Mouse (Mus musculus) forebrain, embryonic 15.5 days (tissue): Measurements from ENCODE around the gene Akap1. TPM values are rescaled to one million over a fixed set of nuclear protein-coding genes. Genes with fewer than 3 reads are reported as not detected.
A peak's percentile ranks its signal among the peaks of the same experiment; 100 is the strongest.

Source experiments
- ATAC-seq: fragments of 200-750 bp; cut with Nextera tagmentation; replicated peaks from 2 replicates; pipeline ENCODE4 v1.8.0; 2017; ENCODE audit warnings: mild to moderate bottlenecking, moderate TSS enrichment, moderate library complexity
- H3K27ac ChIP-seq: fragments of 300-500 bp; sonication (generic); replicated peaks from 2 replicates; pipeline ENCODE4 v1.5.1; 2015; ENCODE audit warnings: mild to moderate bottlenecking, inconsistent platforms
- H3K27me3 ChIP-seq: fragments of 300-500 bp; sonication (generic); 2 replicates; pipeline ENCODE4 v1.6.1; 2015; ENCODE audit warnings: inconsistent platforms
- H3K36me3 ChIP-seq: fragments of 300-500 bp; sonication (generic); 2 replicates; pipeline ENCODE4 v1.6.1; 2015; ENCODE audit warnings: mild to moderate bottlenecking, inconsistent platforms
- H3K4me1 ChIP-seq: fragments of 300-500 bp; sonication (generic); 2 replicates; pipeline ENCODE4 v1.6.1; 2015; ENCODE audit warnings: inconsistent platforms
- H3K4me2 ChIP-seq: fragments of 300-500 bp; sonication (generic); replicated peaks from 2 replicates; pipeline ENCODE4 v1.6.1; 2015; ENCODE audit warnings: mild to moderate bottlenecking, inconsistent platforms
- H3K4me3 ChIP-seq: fragments of 300-500 bp; sonication (generic); 2 replicates; pipeline ENCODE4 v1.5.1; 2015; ENCODE audit warnings: mild to moderate bottlenecking, inconsistent platforms
- H3K9ac ChIP-seq: fragments of 300-500 bp; sonication (generic); replicated peaks from 2 replicates; pipeline ENCODE4 v1.6.1; 2015; ENCODE audit warnings: mild to moderate bottlenecking, inconsistent platforms
- H3K9me3 ChIP-seq: fragments of 300-500 bp; sonication (generic); 2 replicates; pipeline ENCODE4 v1.6.1; 2016; ENCODE audit warnings: inconsistent platforms
- WGBS: fragments of 180-500 bp; shearing (Covaris S2); methylation state at CpG from one replicate; pipeline ENCODE4 v1.1.7; 2015; ENCODE audit warnings: mixed read lengths; 5-methylcytosine and 5-hydroxymethylcytosine counted together
- polyA plus RNA-seq: library from polyadenylated mRNA; unstranded; fragments of >200 nt; fragmentation: Nextera tagmentation; extraction: Ambion mirVana; gene quantifications from 2 replicates; pipeline ENCODE4 v1.2.1, GENCODE M21; 2015

The Akap1 gene
- polyA plus RNA-seq, 1 experiment from 2014 or later, result 34.0 TPM

GRCm38 (mm10) chr11:88849732-88850131, 14.7 kb downstream of the Akap1 start:
- 82% methylated on average over 3 of the region's 3 CpGs for WGBS
- Histone ChIP-seq H3K4me1 (peaks cover 19% of the 10 kb centered on the region), H3K27ac (no peak overlapping the region), H3K4me2 (no peak overlapping the region), H3K4me3 (no peak overlapping the region), H3K36me3 (0 out of 2 replicates have a peak, but pooled peaks cover 3% of the 10 kb centered on the region), H3K27me3 (no peaks in the 10 kb centered on the region), H3K9me3 (no peaks in the 10 kb centered on the region), H3K9ac (no peak overlapping the region)
- ATAC-seq, result no peak

GRCm38 (mm10) chr11:88849284-88849683, 15.1 kb downstream of the Akap1 start:
- Histone ChIP-seq H3K4me1 (peaks cover 19% of the 10 kb centered on the region), H3K4me2 (no peak overlapping the region), H3K27me3 (no peaks in the 10 kb centered on the region), H3K36me3 (0 out of 2 replicates have a peak, but pooled peaks cover 6% of the 10 kb centered on the region), H3K9ac (no peak overlapping the region), H3K9me3 (no peaks in the 10 kb centered on the region), H3K4me3 (no peak overlapping the region), H3K27ac (no peak overlapping the region)
- ATAC-seq, result no peak
- WGBS, result 51% methylated on average over 8 of the region's 8 CpGs

GRCm38 (mm10) chr11:88848590-88848989, 15.8 kb downstream of the Akap1 start:
- WGBS, result 24% methylated on average over 5 of the region's 5 CpGs
- ATAC-seq, result peak; percentile 35; the same call in 1 of the 2 replicates
- Histone ChIP-seq H3K4me2 (no peak overlapping the region), H3K27ac (no peak overlapping the region), H3K4me3 (no peak overlapping the region), H3K9me3 (no peaks in the 10 kb centered on the region), H3K9ac (no peak overlapping the region), H3K4me1 (peaks cover 19% of the 10 kb centered on the region), H3K27me3 (no peaks in the 10 kb centered on the region), H3K36me3 (peaks cover 11% of the 10 kb centered on the region; the same call in 1 of the 2 replicates)

- peaks cover 19% of the 10 kb centered on the region for H3K4me1 ChIP-seq
- WGBS, result 81% methylated on average over 8 of the region's 8 CpGs
- H3K4me3 ChIP-seq, result no peak overlapping the region
- no peak overlapping the region for H3K9ac ChIP-seq
- no peaks in the 10 kb centered on the region for H3K9me3 ChIP-seq
- no peak overlapping the region for H3K27ac ChIP-seq
- H3K27me3 ChIP-seq, result no peaks in the 10 kb centered on the region
- H3K4me2 ChIP-seq, result no peak overlapping the region
- H3K36me3 ChIP-seq, result peaks cover 15% of the 10 kb centered on the region
- ATAC-seq, result no peak
Measured at GRCm38 (mm10) chr11:88847281-88848006, 16.9 kb downstream of the Akap1 start.

GRCm38 (mm10) chr11:88844384-88844783, 20.0 kb downstream of the Akap1 start:
- Histone ChIP-seq H3K4me2 (no peak overlapping the region), H3K36me3 (peaks cover 17% of the 10 kb centered on the region), H3K9me3 (no peaks in the 10 kb centered on the region), H3K27me3 (no peaks in the 10 kb centered on the region), H3K27ac (no peak overlapping the region), H3K9ac (no peak overlapping the region), H3K4me3 (no peak overlapping the region), H3K4me1 (peaks cover 17% of the 10 kb centered on the region)
- 92% methylated on average over 5 of the region's 5 CpGs for WGBS
- ATAC-seq, result no peak

- no peak for ATAC-seq
- peaks cover 22% of the 10 kb centered on the region for H3K36me3 ChIP-seq
- H3K27me3 ChIP-seq, result no peaks in the 10 kb centered on the region
- no peak overlapping the region for H3K4me2 ChIP-seq
- H3K4me1 ChIP-seq, result peaks cover 7% of the 10 kb centered on the region; the same call in 1 of the 2 replicates
- H3K9me3 ChIP-seq, result no peaks in the 10 kb centered on the region
- no peak overlapping the region for H3K4me3 ChIP-seq
- 93% methylated on average over 10 of the region's 10 CpGs for WGBS
- H3K9ac ChIP-seq, result no peak overlapping the region
- H3K27ac ChIP-seq, result no peak overlapping the region
Measured at GRCm38 (mm10) chr11:88843305-88843704, 21.1 kb downstream of the Akap1 start.

- Histone ChIP-seq H3K27ac (no peak overlapping the region), H3K4me2 (no peak overlapping the region), H3K27me3 (no peaks in the 10 kb centered on the region), H3K4me3 (no peak overlapping the region), H3K36me3 (peaks cover 30% of the 10 kb centered on the region), H3K9me3 (no peaks in the 10 kb centered on the region), H3K9ac (no peak overlapping the region), H3K4me1 (0 out of 2 replicates have a peak, but pooled peaks cover 5% of the 10 kb centered on the region)
- 94% methylated on average over 12 of the region's 13 CpGs for WGBS
- ATAC-seq, result no peak
Measured at GRCm38 (mm10) chr11:88842315-88842975, 21.9 kb downstream of the Akap1 start.

GRCm38 (mm10) chr11:88841406-88841805, 23.0 kb downstream of the Akap1 start:
- WGBS, result 70% methylated on average over 6 of the region's 6 CpGs
- ATAC-seq, result no peak
- H3K9me3 ChIP-seq, result no peaks in the 10 kb centered on the region
- no peak overlapping the region for H3K27ac ChIP-seq
- no peak overlapping the region for H3K4me3 ChIP-seq
- H3K4me2 ChIP-seq, result no peak overlapping the region
- peaks cover 40% of the 10 kb centered on the region for H3K36me3 ChIP-seq
- 0 out of 2 replicates have a peak, but pooled peaks cover 5% of the 10 kb centered on the region for H3K4me1 ChIP-seq
- no peaks in the 10 kb centered on the region for H3K27me3 ChIP-seq
- no peak overlapping the region for H3K9ac ChIP-seq

GRCm38 (mm10) chr11:88840724-88841350, 23.5 kb downstream of the Akap1 start:
- H3K9ac ChIP-seq, result no peak overlapping the region
- 88% methylated on average over 10 of the region's 10 CpGs for WGBS
- no peak for ATAC-seq
- no peak overlapping the region for H3K27ac ChIP-seq
- 0 out of 2 replicates have a peak, but pooled peaks cover 5% of the 10 kb centered on the region for H3K4me1 ChIP-seq
- H3K9me3 ChIP-seq, result no peaks in the 10 kb centered on the region
- no peak overlapping the region for H3K4me2 ChIP-seq
- no peak overlapping the region for H3K4me3 ChIP-seq
- peaks cover 45% of the 10 kb centered on the region for H3K36me3 ChIP-seq
- no peaks in the 10 kb centered on the region for H3K27me3 ChIP-seq

- Histone ChIP-seq H3K9me3 (no peaks in the 10 kb centered on the region), H3K36me3 (peaks cover 43% of the 10 kb centered on the region), H3K4me2 (no peak overlapping the region), H3K27me3 (no peaks in the 10 kb centered on the region), H3K27ac (no peak overlapping the region), H3K4me1 (0 out of 2 replicates have a peak, but pooled peaks cover 5% of the 10 kb centered on the region), H3K9ac (no peak overlapping the region), H3K4me3 (no peak overlapping the region)
- ATAC-seq, result no peak
- WGBS, result 71% methylated on average over 8 of the region's 8 CpGs
Measured at GRCm38 (mm10) chr11:88840292-88840691, 24.1 kb downstream of the Akap1 start.

GRCm38 (mm10) chr11:88839379-88839778, 25.0 kb downstream of the Akap1 start:
- Histone ChIP-seq H3K27ac (no peak overlapping the region), H3K4me2 (no peak overlapping the region), H3K36me3 (peaks cover 42% of the 10 kb centered on the region), H3K27me3 (no peaks in the 10 kb centered on the region), H3K4me3 (no peak overlapping the region), H3K9me3 (no peaks in the 10 kb centered on the region), H3K9ac (no peak overlapping the region), H3K4me1 (0 out of 2 replicates have a peak, but pooled peaks cover 5% of the 10 kb centered on the region)
- no peak for ATAC-seq
- 93% methylated on average over 6 of the region's 6 CpGs for WGBS

GRCm38 (mm10) chr11:88838630-88839029, 25.8 kb downstream of the Akap1 start:
- H3K27ac ChIP-seq, result no peak overlapping the region
- H3K4me1 ChIP-seq, result 0 out of 2 replicates have a peak, but pooled peaks cover 5% of the 10 kb centered on the region
- H3K4me3 ChIP-seq, result no peak overlapping the region
- ATAC-seq, result no peak
- H3K27me3 ChIP-seq, result no peaks in the 10 kb centered on the region
- peaks cover 44% of the 10 kb centered on the region for H3K36me3 ChIP-seq
- H3K4me2 ChIP-seq, result no peak overlapping the region
- WGBS, result 96% methylated on average over 13 of the region's 13 CpGs
- H3K9me3 ChIP-seq, result no peaks in the 10 kb centered on the region
- no peak overlapping the region for H3K9ac ChIP-seq
